ENCODE assay signal across 1 mouse cellular context in genomic region chr11:103158621-103159478, GRCm38 (mm10).
TF ChIP-seq lines count a peak whose summit lies in the region.

No protein-coding gene starts in this region.

TF ChIP-seq in CH12.LX, 34 proteins besides CTCF, POLR2A, EP300 and RAD21 (continued from another document):
- TF ChIP-seq MEF2A (IDR thresholded peaks at IDR 0.05; ENCODE audit: borderline replicate concordance, low read depth, low read length) (no peak; the same call in 1 of the 2 replicates), IRF4 (IDR thresholded peaks at IDR 0.05; ENCODE audit: low read depth, low read length) (peak; percentile 76), BHLHE40 (IDR thresholded peaks at IDR 0.05; ENCODE audit: low read depth, low read length) (no peak; the same call in 1 of the 2 replicates), JUND (conservative IDR thresholded peaks at IDR 0.05; ENCODE audit: low read depth, low read length) (no peak), KAT2A (IDR thresholded peaks at IDR 0.05; ENCODE audit: insufficient replicate concordance, low read length) (0 out of 2 replicates have a peak, but pooled peaks have one; percentile 50), MXI1 (IDR thresholded peaks at IDR 0.05; ENCODE audit: low read depth, low read length) (peak; percentile 48), MAZ (IDR thresholded peaks at IDR 0.05; ENCODE audit: low read depth, low read length) (peak; percentile 64; the same call in 1 of the 2 replicates), SIN3A (IDR thresholded peaks at IDR 0.05; ENCODE audit: low read length) (peak; percentile 94), CHD1 (IDR thresholded peaks at IDR 0.05; ENCODE audit: low read depth, low read length) (peak; percentile 36; the same call in 1 of the 2 replicates), ZNF384 (IDR thresholded peaks at IDR 0.05; ENCODE audit: low read depth, low read length) (peak; percentile 99), SMC3 (IDR thresholded peaks at IDR 0.05; ENCODE audit: low read depth, low read length) (peak; percentile 98), ETS1 (conservative IDR thresholded peaks at IDR 0.05; ENCODE audit: low read depth, low read length) (peak; percentile 4; the same call in 1 of the 2 replicates), PAX5 (IDR thresholded peaks at IDR 0.05; ENCODE audit: low read length) (no peak), ELF1 (IDR thresholded peaks at IDR 0.05; ENCODE audit: low read depth, low read length) (peak; percentile 50; the same call in 1 of the 2 replicates), TCF12 (IDR thresholded peaks at IDR 0.05; ENCODE audit: low read depth, low read length) (peak; percentile 75), ZC3H11A (IDR thresholded peaks at IDR 0.05; ENCODE audit: low read depth, low read length) (peak; percentile 65), USF2 (conservative IDR thresholded peaks at IDR 0.05; ENCODE audit: low read depth, low read length) (no peak), MAX (IDR thresholded peaks at IDR 0.05; ENCODE audit: low read length) (peak; percentile 42), GABPA (IDR thresholded peaks at IDR 0.05; ENCODE audit: insufficient replicate concordance, low read depth, low read length) (no peak), MAFK (IDR thresholded peaks at IDR 0.05; ENCODE audit: insufficient replicate concordance, low read length) (no peak), ZKSCAN1 (IDR thresholded peaks at IDR 0.05; ENCODE audit: borderline replicate concordance, low read depth, low read length) (no peak; the same call in 1 of the 2 replicates), NELFE (IDR thresholded peaks at IDR 0.05; ENCODE audit: low read depth, low read length) (peak; percentile 52), UBTF (IDR thresholded peaks at IDR 0.05; ENCODE audit: low read depth, low read length) (no peak), HCFC1 (IDR thresholded peaks at IDR 0.05; ENCODE audit: low read depth, low read length) (peak; percentile 54), JUN (IDR thresholded peaks at IDR 0.05; ENCODE audit: insufficient read depth, low read depth, low read length) (no peak), RCOR1 (conservative IDR thresholded peaks at IDR 0.05; ENCODE audit: low read depth, low read length) (no peak; the same call in 1 of the 2 replicates), USF1 (IDR thresholded peaks at IDR 0.05; ENCODE audit: low read depth, low read length) (no peak)
